Mouse (Mus musculus): Measurements from ENCODE around the gene Spaca4. TPM values are rescaled to one million over a fixed set of nuclear protein-coding genes. Genes with fewer than 3 reads are reported as not detected.

Spaca4 gene
- polyA plus RNA-seq, 1 experiment, result not detected

- DNase-seq (ENCODE audit: low read depth in 1 of 2, low spot score in 2 of 2), result no peak
- no peak for TF ChIP-seq CTCF (IDR thresholded peaks at IDR 0.05; ENCODE audit: extremely low read depth, insufficient read depth, insufficient read length, insufficient replicate concordance)
- no peak for TF ChIP-seq POLR2A (IDR thresholded peaks at IDR 0.05; ENCODE audit: low read depth, low read length)
- peaks cover 20% of the 10 kb centered on the region for H3K36me3 ChIP-seq (ENCODE audit: control insufficient read depth, insufficient read depth, low read length)
- under 1% methylated on average over 20 of the region's 20 CpGs for WGBS
- peak overlapping the region; percentile 90 for H3K4me3 ChIP-seq (ENCODE audit: extremely low read depth, insufficient read depth, insufficient read length)
- H3K27me3 ChIP-seq (ENCODE audit: control insufficient read depth, insufficient read depth, low read length), result no peaks in the 10 kb centered on the region
- peak overlapping the region; percentile 82 for H3K27ac ChIP-seq (ENCODE audit: insufficient read depth, low read length)
- peaks cover 5% of the 10 kb centered on the region; the same call in 1 of the 2 replicates for H3K4me1 ChIP-seq (ENCODE audit: control insufficient read depth, insufficient read depth, insufficient read length)
Observed at GRCm38 (mm10) chr7:45718331-45718730, 7.3 kb downstream of the Spaca4 start.

GRCm38 (mm10) chr7:45717918-45718297 lies 7.7 kb downstream of the Spaca4 start, which contains the start of gene Sphk2:
TSS of gene Sphk2 (minus strand) at chr7:45718002.
- under 1% methylated on average over 41 of the region's 41 CpGs for WGBS
- TF ChIP-seq POLR2A (IDR thresholded peaks at IDR 0.05; ENCODE audit: low read depth, low read length) (peak; percentile 97), CTCF (IDR thresholded peaks at IDR 0.05; ENCODE audit: extremely low read depth, insufficient read depth, insufficient read length, insufficient replicate concordance) (no peak)
- DNase-seq (ENCODE audit: low read depth in 1 of 2, low spot score in 2 of 2), result peak; percentile 94 to 97
- peaks cover 5% of the 10 kb centered on the region; the same call in 1 of the 2 replicates for H3K4me1 ChIP-seq (ENCODE audit: control insufficient read depth, insufficient read depth, insufficient read length)
- no peaks in the 10 kb centered on the region for H3K27me3 ChIP-seq (ENCODE audit: control insufficient read depth, insufficient read depth, low read length)
- H3K27ac ChIP-seq (ENCODE audit: insufficient read depth, low read length), result peak within 1 kb of the TSS; percentile 93
- peaks cover 24% of the 10 kb centered on the region for H3K36me3 ChIP-seq (ENCODE audit: control insufficient read depth, insufficient read depth, low read length)
- H3K4me3 ChIP-seq (ENCODE audit: extremely low read depth, insufficient read depth, insufficient read length), result peak within 1 kb of the TSS; percentile 90

- H3K4me1 ChIP-seq (ENCODE audit: control insufficient read depth, insufficient read depth, insufficient read length), result peaks cover 5% of the 10 kb centered on the region; the same call in 1 of the 2 replicates
Observed at GRCm38 (mm10) chr7:45716952-45717917, 8.4 kb downstream of the Spaca4 start.

GRCm38 (mm10) chr7:45716460-45716857 lies 9.2 kb downstream of the Spaca4 start:
- Histone ChIP-seq H3K27me3 (ENCODE audit: control insufficient read depth, insufficient read depth, low read length) (no peaks in the 10 kb centered on the region), H3K4me3 (ENCODE audit: extremely low read depth, insufficient read depth, insufficient read length) (peak overlapping the region; percentile 24; the same call in 1 of the 2 replicates), H3K27ac (ENCODE audit: insufficient read depth, low read length) (0 out of 2 replicates have a peak overlapping the region, but pooled peaks have one; percentile 25), H3K36me3 (ENCODE audit: control insufficient read depth, insufficient read depth, low read length) (peaks cover 34% of the 10 kb centered on the region), H3K4me1 (ENCODE audit: control insufficient read depth, insufficient read depth, insufficient read length) (peaks cover 5% of the 10 kb centered on the region; the same call in 1 of the 2 replicates)
- DNase-seq (ENCODE audit: low read depth in 1 of 2, low spot score in 2 of 2), result no peak
- whole genome bisulfite sequencing, result 80% methylated on average over 3 of the region's 3 CpGs
- no peak for TF ChIP-seq CTCF (IDR thresholded peaks at IDR 0.05; ENCODE audit: extremely low read depth, insufficient read depth, insufficient read length, insufficient replicate concordance)

More at GRCm38 (mm10) chr7:45716952-45717917, 8.4 kb downstream of the Spaca4 start:
- WGBS, result 7% methylated on average over 31 of the region's 31 CpGs
- Histone ChIP-seq H3K27me3 (ENCODE audit: control insufficient read depth, insufficient read depth, low read length) (no peaks in the 10 kb centered on the region), H3K36me3 (ENCODE audit: control insufficient read depth, insufficient read depth, low read length) (peaks cover 31% of the 10 kb centered on the region), H3K27ac (ENCODE audit: insufficient read depth, low read length) (peak overlapping the region; percentile 93), H3K4me3 (ENCODE audit: extremely low read depth, insufficient read depth, insufficient read length) (peak overlapping the region; percentile 90)
- TF ChIP-seq POLR2A (IDR thresholded peaks at IDR 0.05; ENCODE audit: low read depth, low read length) (no peak), CTCF (IDR thresholded peaks at IDR 0.05; ENCODE audit: extremely low read depth, insufficient read depth, insufficient read length, insufficient replicate concordance) (no peak)
- no peak for DNase-seq (ENCODE audit: low read depth in 1 of 2, low spot score in 2 of 2)

DNA sequence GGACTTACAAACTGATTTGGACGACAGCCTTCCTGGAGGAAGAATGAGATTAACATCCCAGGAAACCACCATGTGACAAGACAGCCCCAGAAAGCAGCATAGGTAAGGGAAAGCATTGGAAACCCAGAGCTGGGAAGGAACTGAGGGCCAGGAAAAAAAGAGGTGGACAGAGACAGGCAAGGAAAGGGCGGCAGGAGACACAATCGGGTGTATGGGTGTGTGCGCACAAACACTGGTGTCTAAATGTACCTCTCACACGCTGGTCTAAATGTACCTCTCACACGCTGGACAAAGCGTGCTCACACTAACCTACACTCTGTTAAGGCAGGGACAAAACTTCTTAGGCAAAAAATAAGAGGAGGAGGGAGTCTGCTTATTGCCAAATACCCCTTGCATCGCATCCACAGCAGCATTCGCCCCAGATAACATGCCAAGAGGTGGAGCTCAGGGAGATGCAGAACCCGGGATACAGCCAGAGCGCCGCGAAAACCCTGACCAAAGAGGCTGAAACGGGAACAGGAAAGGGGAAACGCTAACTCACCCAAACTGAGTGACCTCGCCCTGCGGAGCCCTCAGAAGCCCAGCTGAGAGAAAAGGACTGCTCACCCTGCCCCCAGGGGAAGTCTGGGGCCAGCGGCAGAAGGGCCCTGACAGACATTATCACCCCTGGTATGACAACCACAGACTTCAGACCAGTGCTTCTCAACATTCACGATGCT lies 9.7 kb downstream of the Spaca4 start:
- TF ChIP-seq POLR2A (IDR thresholded peaks at IDR 0.05; ENCODE audit: low read depth, low read length) (no peak), CTCF (IDR thresholded peaks at IDR 0.05; ENCODE audit: extremely low read depth, insufficient read depth, insufficient read length, insufficient replicate concordance) (no peak)
- peaks cover 5% of the 10 kb centered on the region; the same call in 1 of the 2 replicates for H3K4me1 ChIP-seq (ENCODE audit: control insufficient read depth, insufficient read depth, insufficient read length)
- H3K27me3 ChIP-seq (ENCODE audit: control insufficient read depth, insufficient read depth, low read length), result no peaks in the 10 kb centered on the region
- H3K4me3 ChIP-seq (ENCODE audit: extremely low read depth, insufficient read depth, insufficient read length), result no peak overlapping the region
- H3K36me3 ChIP-seq (ENCODE audit: control insufficient read depth, insufficient read depth, low read length), result peaks cover 36% of the 10 kb centered on the region
- DNase-seq (ENCODE audit: low read depth in 1 of 2, low spot score in 2 of 2), result no peak
- H3K27ac ChIP-seq (ENCODE audit: insufficient read depth, low read length), result peak overlapping the region; percentile 48
- WGBS, result 57% methylated on average over 19 of the region's 19 CpGs

GRCm38 (mm10) chr7:45715090-45715708 lies 10.4 kb downstream of the Spaca4 start, which contains the start of gene Rpl18:
TSS of gene Rpl18 (plus strand) at chr7:45715457.
- Histone ChIP-seq H3K4me1 (ENCODE audit: control insufficient read depth, insufficient read depth, insufficient read length) (peaks cover 5% of the 10 kb centered on the region; the same call in 1 of the 2 replicates), H3K36me3 (ENCODE audit: control insufficient read depth, insufficient read depth, low read length) (peaks cover 35% of the 10 kb centered on the region), H3K4me3 (ENCODE audit: extremely low read depth, insufficient read depth, insufficient read length) (peak within 1 kb of the TSS; percentile 83), H3K27ac (ENCODE audit: insufficient read depth, low read length) (peak within 1 kb of the TSS; percentile 48), H3K27me3 (ENCODE audit: control insufficient read depth, insufficient read depth, low read length) (no peaks in the 10 kb centered on the region)
- TF ChIP-seq CTCF (IDR thresholded peaks at IDR 0.05; ENCODE audit: extremely low read depth, insufficient read depth, insufficient read length, insufficient replicate concordance) (no peak), POLR2A (IDR thresholded peaks at IDR 0.05; ENCODE audit: low read depth, low read length) (peak; percentile 53)
- 6% methylated on average over 34 of the region's 34 CpGs for WGBS
- peak; percentile 91 to 97 for DNase-seq (ENCODE audit: low read depth in 1 of 2, low spot score in 2 of 2)
